Mouse (Mus musculus): ENCODE results near the gene Mypn. TPM values are rescaled to one million over a fixed set of nuclear protein-coding genes. Genes with fewer than 3 reads are reported as not detected.

Mypn gene
- polyA plus RNA-seq, 1 experiment from 2014 or later = not detected

GRCm38 (mm10) chr10:63133326-63133725, 70.4 kb downstream of the Mypn start:
- Histone ChIP-seq H3K9me3 (ENCODE audit: control insufficient read depth, low read length) (no peaks in the 10 kb centered on the region), H3K4me2 (ENCODE audit: low read depth, low read length, severe bottlenecking) (no peak overlapping the region), H3K27ac (ENCODE audit: low read depth, low read length) (no peak overlapping the region), H3K36me3 (ENCODE audit: control insufficient read depth, insufficient read depth, low read length) (no peaks in the 10 kb centered on the region), H3K4me1 (replicated peaks; ENCODE audit: control insufficient read depth, insufficient read depth, low read length) (no peaks in the 10 kb centered on the region), H3K27me3 (ENCODE audit: control insufficient read depth, insufficient read depth, low read length) (no peaks in the 10 kb centered on the region), H3K9ac (ENCODE audit: low read length) (no peak overlapping the region), H3K4me3 (ENCODE audit: low read depth, low read length) (no peak overlapping the region)
- 91% methylated on average over 4 of the region's 4 CpGs for WGBS
- no peak for ATAC-seq (replicated peaks; ENCODE audit: low FRiP score)
- no peak for DNase-seq (ENCODE audit: low spot score)

GRCm38 (mm10) chr10:63132356-63132755, 71.4 kb downstream of the Mypn start:
- DNase-seq (ENCODE audit: low spot score) (no peak), ATAC-seq (replicated peaks; ENCODE audit: low FRiP score) (no peak)
- H3K27me3 ChIP-seq (ENCODE audit: control insufficient read depth, insufficient read depth, low read length) = no peaks in the 10 kb centered on the region
- no peak overlapping the region for H3K9ac ChIP-seq (ENCODE audit: low read length)
- H3K4me2 ChIP-seq (ENCODE audit: low read depth, low read length, severe bottlenecking) = no peak overlapping the region
- H3K4me3 ChIP-seq (ENCODE audit: low read depth, low read length) = no peak overlapping the region
- H3K27ac ChIP-seq (ENCODE audit: low read depth, low read length) = no peak overlapping the region
- 89% methylated on average over 6 of the region's 6 CpGs for WGBS
- H3K4me1 ChIP-seq (replicated peaks; ENCODE audit: control insufficient read depth, insufficient read depth, low read length) = no peaks in the 10 kb centered on the region
- H3K36me3 ChIP-seq (ENCODE audit: control insufficient read depth, insufficient read depth, low read length) = no peaks in the 10 kb centered on the region
- H3K9me3 ChIP-seq (ENCODE audit: control insufficient read depth, low read length) = no peaks in the 10 kb centered on the region

- Histone ChIP-seq H3K36me3 (ENCODE audit: control insufficient read depth, insufficient read depth, low read length) (no peaks in the 10 kb centered on the region), H3K9ac (ENCODE audit: low read length) (no peak overlapping the region), H3K4me3 (ENCODE audit: low read depth, low read length) (no peak overlapping the region), H3K9me3 (ENCODE audit: control insufficient read depth, low read length) (no peaks in the 10 kb centered on the region), H3K4me2 (ENCODE audit: low read depth, low read length, severe bottlenecking) (no peak overlapping the region), H3K27me3 (ENCODE audit: control insufficient read depth, insufficient read depth, low read length) (no peaks in the 10 kb centered on the region), H3K4me1 (replicated peaks; ENCODE audit: control insufficient read depth, insufficient read depth, low read length) (no peaks in the 10 kb centered on the region), H3K27ac (ENCODE audit: low read depth, low read length) (no peak overlapping the region)
- DNase-seq (ENCODE audit: low spot score) (no peak), ATAC-seq (replicated peaks; ENCODE audit: low FRiP score) (no peak)
- WGBS = 85% methylated on average over 7 of the region's 7 CpGs
Observed at GRCm38 (mm10) chr10:63130500-63130899, 73.3 kb downstream of the Mypn start.

- ATAC-seq (replicated peaks; ENCODE audit: low FRiP score) (no peak), DNase-seq (ENCODE audit: low spot score) (no peak)
- WGBS = 78% methylated on average over 7 of the region's 7 CpGs
Observed at GRCm38 (mm10) chr10:63128256-63128655, 75.5 kb downstream of the Mypn start.

GRCm38 (mm10) chr10:63127156-63127555, 76.6 kb downstream of the Mypn start:
- Histone ChIP-seq H3K9me3 (ENCODE audit: control insufficient read depth, low read length) (no peaks in the 10 kb centered on the region), H3K4me1 (replicated peaks; ENCODE audit: control insufficient read depth, insufficient read depth, low read length) (no peaks in the 10 kb centered on the region), H3K36me3 (ENCODE audit: control insufficient read depth, insufficient read depth, low read length) (no peaks in the 10 kb centered on the region), H3K4me3 (ENCODE audit: low read depth, low read length) (no peak overlapping the region), H3K27me3 (ENCODE audit: control insufficient read depth, insufficient read depth, low read length) (no peaks in the 10 kb centered on the region), H3K4me2 (ENCODE audit: low read depth, low read length, severe bottlenecking) (no peak overlapping the region), H3K27ac (ENCODE audit: low read depth, low read length) (no peak overlapping the region), H3K9ac (ENCODE audit: low read length) (no peak overlapping the region)
- ATAC-seq (replicated peaks; ENCODE audit: low FRiP score) (no peak), DNase-seq (ENCODE audit: low spot score) (no peak)
- WGBS = 91% methylated on average over 6 of the region's 6 CpGs

More at GRCm38 (mm10) chr10:63128256-63128655, 75.5 kb downstream of the Mypn start:
- Histone ChIP-seq H3K27ac (ENCODE audit: low read depth, low read length) (no peak overlapping the region), H3K4me3 (ENCODE audit: low read depth, low read length) (no peak overlapping the region), H3K4me1 (replicated peaks; ENCODE audit: control insufficient read depth, insufficient read depth, low read length) (no peaks in the 10 kb centered on the region), H3K9ac (ENCODE audit: low read length) (no peak overlapping the region), H3K36me3 (ENCODE audit: control insufficient read depth, insufficient read depth, low read length) (no peaks in the 10 kb centered on the region), H3K4me2 (ENCODE audit: low read depth, low read length, severe bottlenecking) (no peak overlapping the region), H3K27me3 (ENCODE audit: control insufficient read depth, insufficient read depth, low read length) (no peaks in the 10 kb centered on the region), H3K9me3 (ENCODE audit: control insufficient read depth, low read length) (no peaks in the 10 kb centered on the region)

- DNase-seq (ENCODE audit: low spot score) = no peak
- Histone ChIP-seq H3K4me1 (replicated peaks; ENCODE audit: control insufficient read depth, insufficient read depth, low read length) (no peaks in the 10 kb centered on the region), H3K9me3 (ENCODE audit: control insufficient read depth, low read length) (no peaks in the 10 kb centered on the region), H3K9ac (ENCODE audit: low read length) (no peak overlapping the region), H3K4me2 (ENCODE audit: low read depth, low read length, severe bottlenecking) (no peak overlapping the region), H3K4me3 (ENCODE audit: low read depth, low read length) (no peak overlapping the region), H3K27me3 (ENCODE audit: control insufficient read depth, insufficient read depth, low read length) (no peaks in the 10 kb centered on the region), H3K36me3 (ENCODE audit: control insufficient read depth, insufficient read depth, low read length) (no peaks in the 10 kb centered on the region), H3K27ac (ENCODE audit: low read depth, low read length) (no peak overlapping the region)
- ATAC-seq (replicated peaks; ENCODE audit: low FRiP score) = no peak
- WGBS = 86% methylated on average over 4 of the region's 4 CpGs
Observed at GRCm38 (mm10) chr10:63126116-63126515, 77.6 kb downstream of the Mypn start.

DNA sequence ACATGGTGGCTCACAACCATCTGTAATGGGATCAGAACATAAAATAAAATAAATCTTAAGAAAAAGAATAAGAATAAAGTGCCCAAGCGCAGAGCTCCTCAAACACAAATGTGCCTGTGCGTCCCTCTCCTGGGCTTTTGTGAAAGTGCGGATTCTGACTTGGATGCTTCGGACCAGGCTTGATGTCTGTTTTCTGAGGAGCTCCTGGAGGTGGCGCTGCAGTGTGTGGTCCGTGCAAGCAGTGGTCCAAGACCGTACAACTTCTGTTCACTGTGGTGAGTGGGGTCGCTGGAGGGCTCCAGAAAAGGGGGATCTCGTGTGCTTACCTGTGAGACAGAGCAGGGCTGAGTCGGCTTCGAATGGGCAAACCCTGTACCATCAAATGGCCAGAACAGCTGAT, 78.4 kb downstream of the Mypn start:
- DNase-seq (ENCODE audit: low spot score) = peak; percentile 66
- Histone ChIP-seq H3K4me3 (ENCODE audit: low read depth, low read length) (no peak overlapping the region), H3K9me3 (ENCODE audit: control insufficient read depth, low read length) (no peaks in the 10 kb centered on the region), H3K4me2 (ENCODE audit: low read depth, low read length, severe bottlenecking) (no peak overlapping the region), H3K27me3 (ENCODE audit: control insufficient read depth, insufficient read depth, low read length) (no peaks in the 10 kb centered on the region), H3K9ac (ENCODE audit: low read length) (no peak overlapping the region), H3K36me3 (ENCODE audit: control insufficient read depth, insufficient read depth, low read length) (no peaks in the 10 kb centered on the region), H3K27ac (ENCODE audit: low read depth, low read length) (no peak overlapping the region), H3K4me1 (replicated peaks; ENCODE audit: control insufficient read depth, insufficient read depth, low read length) (no peaks in the 10 kb centered on the region)
- WGBS = 30% methylated on average over 11 of the region's 11 CpGs
- ATAC-seq (replicated peaks; ENCODE audit: low FRiP score) = no peak

- Histone ChIP-seq H3K36me3 (ENCODE audit: control insufficient read depth, insufficient read depth, low read length) (no peaks in the 10 kb centered on the region), H3K4me3 (ENCODE audit: low read depth, low read length) (no peak overlapping the region), H3K4me1 (replicated peaks; ENCODE audit: control insufficient read depth, insufficient read depth, low read length) (no peaks in the 10 kb centered on the region), H3K27me3 (ENCODE audit: control insufficient read depth, insufficient read depth, low read length) (no peaks in the 10 kb centered on the region), H3K9ac (ENCODE audit: low read length) (no peak overlapping the region), H3K4me2 (ENCODE audit: low read depth, low read length, severe bottlenecking) (no peak overlapping the region), H3K9me3 (ENCODE audit: control insufficient read depth, low read length) (no peaks in the 10 kb centered on the region), H3K27ac (ENCODE audit: low read depth, low read length) (no peak overlapping the region)
- ATAC-seq (replicated peaks; ENCODE audit: low FRiP score) = no peak
- WGBS = 91% methylated on average over 10 of the region's 10 CpGs
- DNase-seq (ENCODE audit: low spot score) = no peak
Observed at GRCm38 (mm10) chr10:63124016-63124415, 79.7 kb downstream of the Mypn start.

DNA sequence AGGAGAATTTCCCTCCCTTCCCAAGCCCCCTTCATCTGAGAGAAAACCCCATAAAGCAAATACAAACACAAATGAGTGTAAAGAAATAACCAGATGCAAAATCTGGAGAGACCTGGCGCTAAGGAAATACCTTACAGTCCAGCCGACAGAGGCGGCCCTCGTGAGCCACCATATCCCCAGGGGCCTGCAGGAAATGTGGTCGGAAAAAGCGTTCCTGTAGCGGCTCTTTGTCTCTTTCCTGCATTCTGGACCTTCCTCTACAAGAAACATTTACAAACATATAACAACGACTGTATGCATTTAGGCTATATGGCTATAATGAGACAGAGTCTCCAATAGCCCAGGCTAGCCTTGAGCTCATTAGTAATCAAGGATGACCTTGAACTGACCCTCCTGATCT, 80.6 kb downstream of the Mypn start:
- no peak overlapping the region for H3K4me2 ChIP-seq (ENCODE audit: low read depth, low read length, severe bottlenecking)
- WGBS = 83% methylated on average over 8 of the region's 8 CpGs
- H3K4me1 ChIP-seq (replicated peaks; ENCODE audit: control insufficient read depth, insufficient read depth, low read length) = no peaks in the 10 kb centered on the region
- ATAC-seq (replicated peaks; ENCODE audit: low FRiP score) (no peak), DNase-seq (ENCODE audit: low spot score) (no peak)
- H3K27me3 ChIP-seq (ENCODE audit: control insufficient read depth, insufficient read depth, low read length) = no peaks in the 10 kb centered on the region
- H3K36me3 ChIP-seq (ENCODE audit: control insufficient read depth, insufficient read depth, low read length) = no peaks in the 10 kb centered on the region
- H3K9ac ChIP-seq (ENCODE audit: low read length) = no peak overlapping the region
- H3K4me3 ChIP-seq (ENCODE audit: low read depth, low read length) = no peak overlapping the region
- H3K27ac ChIP-seq (ENCODE audit: low read depth, low read length) = no peak overlapping the region
- no peaks in the 10 kb centered on the region for H3K9me3 ChIP-seq (ENCODE audit: control insufficient read depth, low read length)

Measured in forebrain, embryonic 11.5 days (tissue).